Mouse (Mus musculus) lung, adult 2 months (tissue): ENCODE measurements around the gene Spop.

Experiments
- CTCF ChIP-seq: fragments of 200-500 bp; IDR thresholded peaks from 2 replicates; pipeline ENCODE4 v1.5.1; 2011; ENCODE audit warnings: mild to moderate bottlenecking, low read length, control low read depth; ENCODE audit not compliant: insufficient read depth
- POLR2A ChIP-seq: fragments of 200-500 bp; IDR thresholded peaks from 2 replicates; pipeline ENCODE4 v1.6.1; 2011; ENCODE audit warnings: low read depth, mild to moderate bottlenecking, control low read depth, low read length, borderline replicate concordance; ENCODE audit errors: extremely low read depth

GRCm38 (mm10) chr11:95448346-95448745 lies 34.5 kb downstream of the Spop start:
- TF ChIP-seq CTCF (no peak), POLR2A (no peak)
